Mouse (Mus musculus): ENCODE data around the gene Arhgef2. TPM values are rescaled to one million over a fixed set of nuclear protein-coding genes. Genes with fewer than 3 reads are reported as not detected.

Arhgef2 gene
- polyA plus RNA-seq, 1 experiment = 210 TPM

GRCm38 (mm10) chr3:88647076-88647475, 41.3 kb downstream of the Arhgef2 start:
- TF ChIP-seq CTCF (IDR thresholded peaks at IDR 0.05; ENCODE audit: borderline replicate concordance, insufficient read depth, low read length) (no peak), POLR2A (IDR thresholded peaks at IDR 0.05; ENCODE audit: low read depth, low read length) (no peak)
- no peak overlapping the region for H3K4me3 ChIP-seq (ENCODE audit: insufficient read depth, low read length)
- no peak overlapping the region for H3K27ac ChIP-seq (ENCODE audit: insufficient read depth, low read length)
- no peaks in the 10 kb centered on the region for H3K4me1 ChIP-seq (ENCODE audit: control insufficient read depth, insufficient read depth, low read length)

- Histone ChIP-seq H3K4me1 (ENCODE audit: control insufficient read depth, insufficient read depth, low read length) (no peaks in the 10 kb centered on the region), H3K4me3 (ENCODE audit: insufficient read depth, low read length) (no peak overlapping the region), H3K27ac (ENCODE audit: insufficient read depth, low read length) (no peak overlapping the region)
- no peak for TF ChIP-seq CTCF (IDR thresholded peaks at IDR 0.05; ENCODE audit: borderline replicate concordance, insufficient read depth, low read length)
- no peak for TF ChIP-seq POLR2A (IDR thresholded peaks at IDR 0.05; ENCODE audit: low read depth, low read length)
Measured at GRCm38 (mm10) chr3:88647779-88648413, 42.1 kb downstream of the Arhgef2 start.

- H3K4me1 ChIP-seq (ENCODE audit: control insufficient read depth, insufficient read depth, low read length) = no peaks in the 10 kb centered on the region
- no peak overlapping the region for H3K4me3 ChIP-seq (ENCODE audit: insufficient read depth, low read length)
- TF ChIP-seq POLR2A (IDR thresholded peaks at IDR 0.05; ENCODE audit: low read depth, low read length) = no peak
- TF ChIP-seq CTCF (IDR thresholded peaks at IDR 0.05; ENCODE audit: borderline replicate concordance, insufficient read depth, low read length) = no peak
- no peak overlapping the region for H3K27ac ChIP-seq (ENCODE audit: insufficient read depth, low read length)
Measured at GRCm38 (mm10) chr3:88648452-88649168, 42.8 kb downstream of the Arhgef2 start.

- TF ChIP-seq POLR2A (IDR thresholded peaks at IDR 0.05; ENCODE audit: low read depth, low read length) (no peak), CTCF (IDR thresholded peaks at IDR 0.05; ENCODE audit: borderline replicate concordance, insufficient read depth, low read length) (no peak)
- H3K4me1 ChIP-seq (ENCODE audit: control insufficient read depth, insufficient read depth, low read length) = no peaks in the 10 kb centered on the region
- H3K4me3 ChIP-seq (ENCODE audit: insufficient read depth, low read length) = no peak overlapping the region
- no peak overlapping the region for H3K27ac ChIP-seq (ENCODE audit: insufficient read depth, low read length)
Measured at GRCm38 (mm10) chr3:88649186-88649585, 43.4 kb downstream of the Arhgef2 start.

GRCm38 (mm10) chr3:88649967-88650366, 44.2 kb downstream of the Arhgef2 start:
- Histone ChIP-seq H3K27ac (ENCODE audit: insufficient read depth, low read length) (no peak overlapping the region), H3K4me3 (ENCODE audit: insufficient read depth, low read length) (no peak overlapping the region)
- TF ChIP-seq POLR2A (IDR thresholded peaks at IDR 0.05; ENCODE audit: low read depth, low read length) = no peak
- no peak for TF ChIP-seq CTCF (IDR thresholded peaks at IDR 0.05; ENCODE audit: borderline replicate concordance, insufficient read depth, low read length)

GRCm38 (mm10) chr3:88650713-88651504, 45.1 kb downstream of the Arhgef2 start:
- H3K4me1 ChIP-seq (ENCODE audit: control insufficient read depth, insufficient read depth, low read length) = peaks cover 5% of the 10 kb centered on the region
- no peak for TF ChIP-seq POLR2A (IDR thresholded peaks at IDR 0.05; ENCODE audit: low read depth, low read length)
- no peak for TF ChIP-seq CTCF (IDR thresholded peaks at IDR 0.05; ENCODE audit: borderline replicate concordance, insufficient read depth, low read length)
- no peak overlapping the region for H3K4me3 ChIP-seq (ENCODE audit: insufficient read depth, low read length)
- no peak overlapping the region for H3K27ac ChIP-seq (ENCODE audit: insufficient read depth, low read length)

More at GRCm38 (mm10) chr3:88649967-88650366, 44.2 kb downstream of the Arhgef2 start:
- peaks cover 5% of the 10 kb centered on the region for H3K4me1 ChIP-seq (ENCODE audit: control insufficient read depth, insufficient read depth, low read length)

- TF ChIP-seq POLR2A (IDR thresholded peaks at IDR 0.05; ENCODE audit: low read depth, low read length) = no peak
- no peak for TF ChIP-seq CTCF (IDR thresholded peaks at IDR 0.05; ENCODE audit: borderline replicate concordance, insufficient read depth, low read length)
Measured at GRCm38 (mm10) chr3:88651669-88652618, 46.2 kb downstream of the Arhgef2 start.

GRCm38 (mm10) chr3:88652846-88653515, 47.2 kb downstream of the Arhgef2 start, which contains the start of gene Rxfp4:
TSS of gene Rxfp4 (minus strand) at chr3:88653142.
- TF ChIP-seq CTCF (IDR thresholded peaks at IDR 0.05; ENCODE audit: borderline replicate concordance, insufficient read depth, low read length) (no peak), POLR2A (IDR thresholded peaks at IDR 0.05; ENCODE audit: low read depth, low read length) (no peak)
- H3K27ac ChIP-seq (ENCODE audit: insufficient read depth, low read length) = no peak within 1 kb of the TSS
- no peak within 1 kb of the TSS for H3K4me3 ChIP-seq (ENCODE audit: insufficient read depth, low read length)
- H3K4me1 ChIP-seq (ENCODE audit: control insufficient read depth, insufficient read depth, low read length) = peaks cover 5% of the 10 kb centered on the region

More at GRCm38 (mm10) chr3:88651669-88652618, 46.2 kb downstream of the Arhgef2 start:
- H3K4me3 ChIP-seq (ENCODE audit: insufficient read depth, low read length) = no peak overlapping the region
- H3K4me1 ChIP-seq (ENCODE audit: control insufficient read depth, insufficient read depth, low read length) = peaks cover 5% of the 10 kb centered on the region
- H3K27ac ChIP-seq (ENCODE audit: insufficient read depth, low read length) = no peak overlapping the region

All from embryonic fibroblast, embryonic 13.5 days (primary cell).